Mouse (Mus musculus) spleen, adult 2 months (tissue): ENCODE results near the gene Sgcd.

ENCODE experiments used
- CTCF ChIP-seq: fragments of 200-500 bp; IDR thresholded peaks from 2 replicates; pipeline ENCODE4 v1.5.1; 2011; ENCODE audit warnings: mild to moderate bottlenecking, inconsistent platforms; ENCODE audit not compliant: insufficient read depth, insufficient read length, insufficient replicate concordance; ENCODE audit errors: extremely low read depth
- POLR2A ChIP-seq: fragments of 200-500 bp; IDR thresholded peaks from 2 replicates; pipeline ENCODE4 v1.6.1; 2011; ENCODE audit warnings: low read depth, low read length, inconsistent platforms

GRCm38 (mm10) chr11:47982152-47982551 lies 6.6 kb downstream of the Sgcd start:
- no peak for TF ChIP-seq CTCF
- TF ChIP-seq POLR2A: no peak
